Mouse (Mus musculus): ENCODE measurements around the gene Cdsn. TPM values are rescaled to one million over a fixed set of nuclear protein-coding genes. Genes with fewer than 3 reads are reported as not detected.

The Cdsn gene
- total RNA-seq, 2 experiments from 2014 or later = 0.14 to 0.15 TPM

DNA sequence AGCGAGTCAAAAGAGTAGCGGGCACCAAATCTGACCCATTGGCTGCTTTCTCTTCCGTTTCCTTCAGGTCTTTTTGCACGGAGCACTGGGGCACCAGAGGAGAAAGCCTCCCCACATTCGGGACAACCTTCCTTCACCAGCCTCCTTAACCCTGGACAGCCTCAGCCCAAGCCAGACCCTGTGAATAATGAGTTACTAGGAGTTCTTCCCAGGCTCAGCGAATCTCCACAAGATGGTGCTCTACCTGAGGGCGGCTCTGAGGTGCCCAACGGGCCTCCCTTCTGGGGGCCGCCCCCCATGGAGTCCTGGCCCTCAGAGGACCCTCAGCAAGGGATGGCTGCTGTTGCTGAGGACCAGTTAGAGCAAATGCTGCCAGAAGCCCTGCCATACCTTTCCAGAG is 15.8 kb downstream of the Cdsn start:
- intact Hi-C loops (cut with DNase I) = no loop called here
- no peak for DNase-seq

DNA sequence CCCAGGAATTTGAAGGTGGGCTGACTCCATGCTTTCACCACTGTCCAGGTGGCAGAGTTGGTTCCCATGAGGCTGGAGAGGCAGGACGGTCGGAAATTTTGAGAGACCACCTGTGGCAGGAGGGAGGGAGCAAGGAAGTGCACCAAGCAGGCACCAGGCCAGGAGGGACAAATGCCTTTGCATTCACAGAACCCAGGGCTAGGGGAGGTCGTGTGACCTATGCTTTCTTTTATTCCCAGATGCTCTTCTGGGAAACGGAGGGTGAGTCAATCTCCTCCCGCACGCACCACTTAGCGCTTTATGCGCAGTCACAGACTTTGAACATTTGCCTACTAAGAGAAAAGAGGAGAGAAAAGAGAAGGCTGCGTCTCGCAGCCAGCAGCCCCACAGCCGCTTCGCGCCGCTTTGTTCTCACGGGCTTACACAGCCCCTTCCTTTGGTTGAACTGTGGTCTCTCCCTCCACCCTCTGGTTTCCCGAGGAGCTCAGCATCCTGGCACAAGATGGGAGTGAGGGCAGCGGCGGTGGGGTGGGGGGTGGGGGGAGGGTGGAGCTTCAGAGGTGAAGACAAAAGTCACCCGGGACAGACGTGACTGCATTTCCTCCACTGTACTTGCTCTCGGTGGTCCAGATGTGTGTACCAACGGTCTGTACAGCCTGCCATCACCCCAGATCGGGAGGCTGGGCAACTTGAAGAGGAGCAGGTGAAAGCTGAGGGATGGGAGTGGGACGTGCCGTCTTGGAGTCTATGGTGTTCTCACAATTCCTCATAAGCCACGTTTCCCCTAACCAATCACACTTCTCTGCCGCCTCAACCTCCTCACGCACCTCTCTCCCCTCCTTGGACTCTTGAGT is 17.4 kb downstream of the Cdsn start:
- DNase-seq = no peak
- intact Hi-C loops (cut with DNase I) = no loop called here

GRCm38 (mm10) chr17:35570836-35571235 is 18.9 kb downstream of the Cdsn start:
- intact Hi-C loops (cut with DNase I) = no loop called here
- DNase-seq = no peak

GRCm38 (mm10) chr17:35571477-35571876 is 19.5 kb downstream of the Cdsn start:
- no peak for DNase-seq
- intact Hi-C loops (cut with DNase I) = no loop called here

- intact Hi-C loops (cut with DNase I) = loop anchor here (2.0 kb wide), 1 partner anchor 33 kb away; no protein-coding TSS in a partner anchor
- peak; percentile 77 to 90 for DNase-seq
Observed at GRCm38 (mm10) chr17:35578211-35578610, 26.3 kb downstream of the Cdsn start.

DNA sequence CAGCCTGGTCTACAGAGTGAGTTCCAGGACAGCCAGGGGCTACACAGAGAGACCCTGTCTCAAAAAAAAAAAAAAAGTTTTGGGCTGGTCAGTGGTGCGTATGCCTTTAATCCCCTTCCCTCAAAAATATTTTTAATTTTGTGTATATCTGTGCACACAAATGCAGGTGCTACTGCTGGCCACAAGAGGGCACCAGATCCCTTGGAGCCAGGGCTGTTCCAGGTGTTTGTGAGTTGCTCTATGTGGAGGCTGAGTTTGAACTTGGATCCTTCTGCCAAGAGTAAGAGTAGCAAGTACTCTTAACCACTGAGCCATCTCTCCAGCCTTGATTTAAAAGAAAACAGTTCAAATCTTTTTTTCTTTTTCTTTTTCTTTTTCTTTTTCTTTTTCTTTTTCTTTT is 31.0 kb downstream of the Cdsn start:
- intact Hi-C loops (cut with DNase I) = no loop called here
- DNase-seq = no peak

DNA sequence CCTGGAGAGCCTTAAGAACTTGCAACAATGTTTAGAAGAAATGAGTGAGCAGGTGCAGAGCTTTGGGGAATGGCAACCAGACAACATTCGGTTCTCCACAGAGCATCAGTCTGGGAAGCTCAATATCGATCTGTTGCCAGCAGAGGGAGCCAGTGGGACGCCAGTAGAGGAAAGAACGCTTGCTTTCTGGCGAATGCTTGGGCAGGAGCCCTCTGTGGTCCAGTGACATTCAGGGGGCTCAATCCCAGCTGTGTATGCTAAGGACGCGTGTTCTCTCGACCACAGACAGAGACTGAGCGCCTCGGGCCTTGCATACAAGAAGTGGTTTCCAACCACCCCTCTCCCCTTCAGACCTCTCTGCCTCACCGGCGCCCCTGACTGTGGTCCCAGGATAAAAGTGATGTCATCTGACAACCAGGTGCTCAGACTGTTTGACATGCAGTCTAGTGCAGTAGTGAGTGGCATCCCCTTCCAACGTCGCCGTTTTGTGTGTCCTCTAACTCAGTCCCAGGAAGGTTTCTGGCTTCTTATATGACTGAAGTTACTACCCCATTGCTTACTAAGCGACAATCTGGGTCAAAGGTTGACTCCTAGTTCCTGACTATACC is 32.5 kb downstream of the Cdsn start:
- peak; percentile 82 to 88 for DNase-seq

GRCm38 (mm10) chr17:35587291-35587690 is 35.4 kb downstream of the Cdsn start:
- DNase-seq = no peak
- intact Hi-C loops (cut with DNase I) = no loop called here

More for the DNA sequence above, 32.5 kb downstream of the Cdsn start:
- intact Hi-C loops (cut with DNase I) = no loop called here

- intact Hi-C loops (cut with DNase I) = no loop called here
Observed at GRCm38 (mm10) chr17:35588387-35588786, 36.5 kb downstream of the Cdsn start.

GRCm38 (mm10) chr17:35590410-35591218 is 38.7 kb downstream of the Cdsn start:
- intact Hi-C loops (cut with DNase I) = loop anchor here (5.0 kb wide), 1 partner anchor 147 kb away; no protein-coding TSS in a partner anchor

More at GRCm38 (mm10) chr17:35588387-35588786, 36.5 kb downstream of the Cdsn start:
- DNase-seq = no peak

GRCm38 (mm10) chr17:35591219-35591578 is 39.3 kb downstream of the Cdsn start:
- intact Hi-C loops (cut with DNase I) = loop anchor here (5.0 kb wide), 1 partner anchor 146 kb away; no protein-coding TSS in a partner anchor

More at GRCm38 (mm10) chr17:35590410-35591218, 38.7 kb downstream of the Cdsn start:
- peak; percentile 75 to 87 for DNase-seq

DNA sequence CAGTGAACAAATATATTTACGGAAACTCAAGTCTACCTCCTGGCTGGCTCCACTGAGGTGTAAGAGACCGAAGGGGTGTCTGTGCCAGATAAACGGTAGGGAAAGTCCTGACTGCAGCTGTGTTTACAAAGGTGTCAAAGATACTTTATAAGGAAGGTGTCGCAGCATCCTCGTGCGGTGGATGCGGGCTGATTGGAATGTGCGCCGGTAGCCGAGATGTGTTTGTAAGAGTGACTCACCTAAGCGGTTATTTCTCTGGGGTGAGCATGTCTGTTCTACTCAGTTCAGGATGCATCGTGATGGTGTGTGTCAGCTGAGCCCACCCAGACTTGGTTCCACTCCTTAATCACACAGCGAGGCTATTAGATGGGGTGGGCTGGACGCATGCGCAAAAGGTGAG is 39.8 kb downstream of the Cdsn start:
- no peak for DNase-seq
- intact Hi-C loops (cut with DNase I) = loop anchor here (5.0 kb wide), 1 partner anchor 146 kb away; no protein-coding TSS in a partner anchor

More at GRCm38 (mm10) chr17:35591219-35591578, 39.3 kb downstream of the Cdsn start:
- no peak for DNase-seq

- intact Hi-C loops (cut with DNase I) = loop anchor here (5.0 kb wide), 1 partner anchor 145 kb away; no protein-coding TSS in a partner anchor
- DNase-seq = no peak
Observed at GRCm38 (mm10) chr17:35592131-35592530, 40.2 kb downstream of the Cdsn start.

DNA sequence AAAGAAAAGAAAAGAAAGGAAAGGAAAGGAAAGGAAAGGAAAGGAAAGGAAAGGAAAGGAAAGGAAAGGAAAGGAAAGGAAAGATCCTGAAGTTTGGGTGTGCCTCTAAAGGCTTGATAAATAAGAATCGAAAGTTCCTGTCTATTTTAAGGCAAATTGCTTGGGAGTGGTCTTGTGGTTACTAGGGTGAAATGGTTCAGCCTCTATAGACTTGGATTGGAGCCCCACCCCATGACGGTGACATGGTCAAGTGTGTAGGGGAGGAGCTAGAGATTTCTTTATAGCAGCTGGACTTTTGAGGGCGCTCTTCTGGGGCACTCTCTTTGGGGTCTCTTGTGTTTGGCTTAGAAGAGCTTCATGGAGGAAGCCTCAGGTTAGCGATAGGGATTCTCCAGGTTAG is 41.9 kb downstream of the Cdsn start:
- DNase-seq = no peak
- intact Hi-C loops (cut with DNase I) = loop anchor here (5.0 kb wide), 1 partner anchor 144 kb away; no protein-coding TSS in a partner anchor

- intact Hi-C loops (cut with DNase I) = loop anchor here (5.0 kb wide), 1 partner anchor 143 kb away; no protein-coding TSS in a partner anchor
- no peak for DNase-seq
Observed at GRCm38 (mm10) chr17:35594456-35594855, 42.5 kb downstream of the Cdsn start.

DNA sequence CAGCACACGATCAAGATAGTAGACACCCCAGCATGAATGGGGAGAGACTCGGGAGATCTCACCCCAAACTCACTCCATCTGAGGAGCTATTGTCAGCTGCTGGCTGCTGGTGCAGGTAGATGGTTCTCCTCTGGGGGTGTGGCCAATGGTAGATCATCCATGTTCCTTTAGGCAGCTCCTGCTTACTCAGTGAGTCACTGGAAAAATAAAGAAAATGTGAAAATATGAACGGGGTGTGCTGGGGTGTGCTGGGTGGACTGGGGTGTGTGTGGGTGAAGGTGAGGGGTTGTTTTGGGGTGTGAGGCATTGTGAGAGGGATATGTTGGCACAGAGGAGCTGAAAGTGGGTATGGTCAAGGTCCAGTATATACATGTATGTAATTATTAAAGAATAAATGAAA is 45.5 kb downstream of the Cdsn start:
- intact Hi-C loops (cut with DNase I) = no loop called here
- no peak for DNase-seq

DNA sequence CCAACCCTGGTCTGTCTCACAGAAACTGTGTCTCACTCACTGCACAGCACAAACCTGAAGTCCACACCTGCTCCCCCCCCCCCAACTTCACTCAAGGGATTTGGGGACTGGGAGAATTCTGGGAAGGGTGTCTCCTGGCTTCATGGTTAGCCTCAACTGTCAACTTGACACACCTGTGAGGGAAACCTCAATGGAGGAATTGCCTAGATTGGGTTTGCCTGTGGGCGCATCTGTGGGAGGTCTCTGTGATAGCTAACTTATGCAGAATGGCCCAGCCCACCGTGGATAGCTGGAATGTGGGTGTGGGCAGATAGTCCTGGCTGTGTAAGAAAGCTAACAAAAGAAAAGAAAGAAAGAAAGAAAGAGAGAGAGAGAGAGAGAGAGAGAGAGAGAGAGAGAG is 49.3 kb downstream of the Cdsn start, which contains the start of gene Sfta2:
TSS of gene Sfta2 (plus strand) at position 301 of the 400 bp plus-strand sequence.
- DNase-seq = no peak
- intact Hi-C loops (cut with DNase I) = no loop called here

GRCm38 (mm10) chr17:35601736-35602354 is 49.9 kb downstream of the Cdsn start:
- no peak for DNase-seq
- intact Hi-C loops (cut with DNase I) = no loop called here

All from heart, postnatal 10 days (tissue).